Mouse (Mus musculus) cortical plate, adult 2 months (tissue): Measurements from ENCODE around the gene Pip4k2a.

ENCODE experiments used
- CTCF ChIP-seq: fragments of 200-500 bp; IDR thresholded peaks from 2 replicates; pipeline ENCODE4 v1.5.1; 2011; ENCODE audit warnings: mild to moderate bottlenecking, control low read depth, low read length; ENCODE audit not compliant: insufficient read depth; ENCODE audit errors: extremely low read depth
- POLR2A ChIP-seq: fragments of 200-500 bp; IDR thresholded peaks from 2 replicates; pipeline ENCODE4 v1.6.1; 2011; ENCODE audit warnings: mild to moderate bottlenecking, low read length, control low read depth; ENCODE audit not compliant: insufficient read depth; ENCODE audit errors: extremely low read depth

GRCm38 (mm10) chr2:18962502-18962901 lies 35.4 kb downstream of the Pip4k2a start:
- TF ChIP-seq POLR2A, result no peak
- no peak for TF ChIP-seq CTCF
